Comparison of ENCODE assay signal across 7 mouse cellular contexts in genomic region chr2:152962091-152962793, GRCm38 (mm10). TPM values are rescaled to one million over a fixed set of nuclear protein-coding genes. Genes with fewer than 3 reads are reported as not detected.
A peak's percentile ranks its signal among the peaks of the same experiment; 100 is the strongest.
DNase-seq lines count a peak whose midpoint lies in the region; ATAC-seq and TF ChIP-seq lines count a peak whose summit lies in the region.

Gene Ttll9, plus strand, starts transcription at chr2:152962485.

- 3% methylated on average over 34 of the region's 34 CpGs for WGBS in intestine, postnatal 0 days

- intact Hi-C loops in left cerebral cortex, postnatal 25 days (cut with DNase I): loop anchor here (5.0 kb wide), 1 partner anchor 50 kb away; no protein-coding TSS in a partner anchor

- DNase-seq in adrenal gland, postnatal 25 days: peak; percentile 73
- peak; percentile 85 for DNase-seq in embryo, embryonic 9.5 days (ENCODE audit: extremely low spot score)
- DNase-seq in heart, adult 11 months: peak; percentile 98
- DNase-seq in left cerebral cortex, postnatal 25 days (ENCODE audit: low spot score in 2 of 2): peak; percentile 90 to 92
- DNase-seq in right cerebral cortex, postnatal 36 days (ENCODE audit: low spot score in 2 of 2): peak; percentile 79 to 89

- no peaks in the 10 kb centered on the region for H3K9me3 ChIP-seq in intestine, postnatal 0 days (ENCODE audit: control insufficient read depth)

- no peaks in the 10 kb centered on the region for H3K4me1 ChIP-seq in intestine, postnatal 0 days (replicated peaks; ENCODE audit: control insufficient read depth, insufficient read depth, low read length)

- H3K27me3 ChIP-seq in intestine, postnatal 0 days (replicated peaks; ENCODE audit: control insufficient read depth, insufficient read depth, low read length): 0 out of 2 replicates have a peak, but pooled peaks cover 4% of the 10 kb centered on the region

- no peak for TF ChIP-seq CTCF in intestine, postnatal 0 days (IDR thresholded peaks at IDR 0.05; ENCODE audit: low read depth)

- H3K9ac ChIP-seq in intestine, postnatal 0 days (ENCODE audit: low read depth, low read length): no peak within 1 kb of the TSS

- H3K36me3 ChIP-seq in intestine, postnatal 0 days (ENCODE audit: control insufficient read depth, insufficient read depth): no peaks in the 10 kb centered on the region

- peak; percentile 56; the same call in 1 of the 2 replicates for ATAC-seq in intestine, postnatal 0 days
- peak; percentile 81 for ATAC-seq in megakaryocyte-erythroid progenitor cell, adult 5-6 weeks (replicated peaks; ENCODE audit: low FRiP score, low TSS enrichment, poor library complexity, severe bottlenecking)

- H3K4me2 ChIP-seq in intestine, postnatal 0 days (replicated peaks; ENCODE audit: low read depth): peak within 1 kb of the TSS; percentile 65

- peak within 1 kb of the TSS; percentile 37 for H3K4me3 ChIP-seq in intestine, postnatal 0 days (ENCODE audit: low read depth, low read length)

- no peak within 1 kb of the TSS for H3K27ac ChIP-seq in intestine, postnatal 0 days (ENCODE audit: low read depth, low read length)

RNA-seq across cellular contexts. Expression of gene Ttll9, which starts in this region (rescaled TPM):
- total RNA-seq in adrenal gland, postnatal 25 days (2021): not detected in 2 replicates
- 0.65 TPM in 1 of 2 replicates, not detected in the other for polyA plus RNA-seq in intestine, postnatal 0 days (2015; fragmentation: Nextera tagmentation; extraction: Ambion mirVana)
- total RNA-seq in left cerebral cortex, postnatal 25 days (2021): 1 to 10 TPM; 1.7 to 2.6 TPM
- total RNA-seq in megakaryocyte-erythroid progenitor cell, adult 5-6 weeks (2014; fragmentation: Nextera tagmentation): not detected in 2 replicates
- not detected in 2 replicates for total RNA-seq in megakaryocyte-erythroid progenitor cell, adult 5-6 weeks (2017)

Comparison
In these comparisons a context has a peak if more than half of its experiments do, and no peak if none do; other contexts are left out.
1. Peak in DNase-seq in adrenal gland, postnatal 25 days; RNA of the gene not detected or under 1 TPM.
2. Peak in ATAC-seq, H3K4me3 ChIP-seq and H3K4me2 ChIP-seq in intestine, postnatal 0 days; RNA of the gene not detected or under 1 TPM.
3. Peak in ATAC-seq in megakaryocyte-erythroid progenitor cell, adult 5-6 weeks; RNA of the gene not detected or under 1 TPM.